Mouse (Mus musculus) brain, embryonic 14.5 days (tissue): ENCODE measurements at regions not wholly inside any gene's neighbourhood (a gene's known extent, or its start where the extent isn't known, plus 50 kb on each side); places are given as distances from the start of the nearest gene placed in this dataset.

Experiments used
- CTCF ChIP-seq: fragments of 200-500 bp; IDR thresholded peaks from 2 replicates; pipeline ENCODE4 v1.5.1; 2012; ENCODE audit warnings: inconsistent platforms, mild to moderate bottlenecking, moderate library complexity, borderline replicate concordance; ENCODE audit not compliant: insufficient read depth, insufficient read length; ENCODE audit errors: extremely low read depth
- POLR2A ChIP-seq: fragments of 200-500 bp; IDR thresholded peaks from 2 replicates; pipeline ENCODE4 v1.6.1; 2012; ENCODE audit warnings: mild to moderate bottlenecking, inconsistent platforms, borderline replicate concordance; ENCODE audit not compliant: poor library complexity, insufficient read depth, insufficient read length, severe bottlenecking; ENCODE audit errors: extremely low read depth

- TF ChIP-seq CTCF (no peak), POLR2A (no peak)
Observed at GRCm38 (mm10) chr6:99840823-99841222, 114.6 kb upstream of the Prok2 start.
